Mouse (Mus musculus): ENCODE measurements around the gene Asns. TPM values are rescaled to one million over a fixed set of nuclear protein-coding genes. Genes with fewer than 3 reads are reported as not detected.

Asns gene
- polyA plus RNA-seq, 1 experiment, result 284 TPM

DNA sequence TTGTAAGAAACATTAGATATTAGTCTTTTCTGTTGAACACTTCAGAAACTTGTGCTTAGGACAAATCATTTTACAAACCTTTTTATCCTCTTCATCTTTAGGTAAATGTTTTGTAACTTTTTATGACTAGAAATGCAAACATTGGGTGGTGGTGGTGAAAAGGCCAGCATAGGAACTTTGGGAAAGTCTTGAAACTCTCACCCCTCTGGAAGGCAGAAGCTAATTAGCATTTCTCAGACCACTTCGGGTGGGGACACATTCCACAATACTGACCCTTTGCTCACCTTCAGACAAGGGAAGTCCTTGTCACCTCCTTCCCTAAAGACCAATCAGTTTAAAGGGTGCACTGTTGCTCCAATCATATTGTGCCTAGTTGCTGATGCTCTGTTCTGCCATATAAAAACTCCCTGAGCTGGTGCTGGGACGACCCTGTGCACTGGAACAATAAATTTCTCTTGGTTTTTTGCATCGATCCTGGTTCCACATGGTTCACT lies 18.8 kb upstream of the Asns start:
- Histone ChIP-seq H3K4me1 (ENCODE audit: control insufficient read depth, insufficient read depth, low read length) (no peaks in the 10 kb centered on the region), H3K27ac (ENCODE audit: insufficient read depth, low read length) (no peak overlapping the region), H3K4me3 (ENCODE audit: insufficient read depth, low read length) (no peak overlapping the region)
- TF ChIP-seq CTCF (IDR thresholded peaks at IDR 0.05; ENCODE audit: borderline replicate concordance, insufficient read depth, low read length) (no peak), POLR2A (IDR thresholded peaks at IDR 0.05; ENCODE audit: low read depth, low read length) (no peak)

DNA sequence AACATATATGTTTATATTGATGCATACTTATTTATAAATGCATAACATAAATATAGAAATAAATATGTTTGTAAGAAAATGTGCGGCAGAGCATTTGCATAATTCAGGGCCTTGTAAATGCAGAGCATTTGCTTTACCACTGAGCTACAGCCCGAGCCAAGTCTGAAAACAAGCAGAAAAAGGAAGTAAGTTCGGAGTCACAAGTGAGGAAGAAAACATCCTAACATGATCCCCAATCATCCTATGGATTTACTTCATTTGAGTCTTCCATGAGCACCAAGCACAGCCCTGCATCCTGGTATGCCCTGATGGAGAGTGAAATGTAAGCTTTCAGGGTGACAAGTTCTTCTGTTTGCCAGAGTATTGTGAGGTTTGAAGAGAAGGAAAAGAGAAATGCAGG lies 15.2 kb upstream of the Asns start:
- H3K4me3 ChIP-seq (ENCODE audit: insufficient read depth, low read length), result no peak overlapping the region
- no peak for TF ChIP-seq POLR2A (IDR thresholded peaks at IDR 0.05; ENCODE audit: low read depth, low read length)
- no peak for TF ChIP-seq CTCF (IDR thresholded peaks at IDR 0.05; ENCODE audit: borderline replicate concordance, insufficient read depth, low read length)
- H3K4me1 ChIP-seq (ENCODE audit: control insufficient read depth, insufficient read depth, low read length), result no peaks in the 10 kb centered on the region
- no peak overlapping the region for H3K27ac ChIP-seq (ENCODE audit: insufficient read depth, low read length)

DNA sequence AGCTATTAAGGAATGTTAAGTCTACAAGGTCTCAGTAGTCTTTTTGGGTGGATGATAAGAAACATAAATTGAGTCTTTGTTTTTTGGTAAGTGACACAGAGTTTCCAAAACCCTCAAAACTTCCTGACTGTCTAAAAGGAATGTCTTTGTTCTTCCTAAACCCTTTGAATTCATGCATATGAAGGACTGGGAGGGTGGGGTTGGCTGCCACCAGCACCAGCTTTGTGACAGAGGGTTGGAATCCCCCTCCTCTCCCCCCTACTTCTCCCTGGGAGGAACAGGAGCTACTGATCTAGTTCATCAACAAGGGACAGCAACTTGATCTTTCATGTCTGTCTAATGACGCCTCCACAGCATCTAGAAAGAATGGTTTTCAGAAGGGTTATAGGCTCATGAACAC lies 13.7 kb upstream of the Asns start:
- no peaks in the 10 kb centered on the region for H3K4me1 ChIP-seq (ENCODE audit: control insufficient read depth, insufficient read depth, low read length)

DNA sequence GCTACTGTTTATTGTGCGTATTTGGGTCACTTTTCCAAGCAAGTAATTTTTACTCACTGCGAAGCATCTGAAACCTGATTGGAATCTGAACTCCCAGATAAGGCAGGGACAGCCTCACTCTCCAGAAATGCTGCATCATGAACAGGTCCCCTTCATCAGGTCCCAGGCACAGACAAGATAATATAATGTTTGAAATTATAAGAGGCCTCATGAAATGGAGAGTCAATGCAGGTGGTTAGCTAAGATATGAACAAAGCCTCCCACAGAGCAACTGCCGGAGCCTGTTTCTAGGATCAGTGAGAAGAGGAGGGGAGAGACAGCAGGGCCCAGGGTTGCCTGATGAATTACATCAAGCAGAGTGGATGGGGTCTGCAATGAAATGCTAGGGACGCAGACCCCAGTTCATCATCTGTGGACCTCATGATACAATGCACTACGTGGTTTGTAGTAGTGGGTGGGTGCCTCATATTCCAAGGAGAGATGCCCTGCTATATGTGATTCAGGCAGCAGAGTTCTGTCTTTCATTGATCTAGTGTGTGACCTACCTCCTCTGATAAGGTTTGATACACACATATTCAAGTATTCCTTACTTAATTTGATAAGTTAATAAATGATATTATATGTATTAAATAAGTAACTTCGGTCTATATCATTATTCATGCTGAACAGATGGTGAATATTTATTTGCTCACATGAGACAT lies 5.1 kb upstream of the Asns start:
- H3K4me3 ChIP-seq (ENCODE audit: insufficient read depth, low read length), result no peak overlapping the region
- no peak overlapping the region for H3K27ac ChIP-seq (ENCODE audit: insufficient read depth, low read length)
- TF ChIP-seq CTCF (IDR thresholded peaks at IDR 0.05; ENCODE audit: borderline replicate concordance, insufficient read depth, low read length) (no peak), POLR2A (IDR thresholded peaks at IDR 0.05; ENCODE audit: low read depth, low read length) (no peak)
- no peaks in the 10 kb centered on the region for H3K4me1 ChIP-seq (ENCODE audit: control insufficient read depth, insufficient read depth, low read length)

More for the DNA sequence above, 13.7 kb upstream of the Asns start:
- H3K27ac ChIP-seq (ENCODE audit: insufficient read depth, low read length), result no peak overlapping the region
- H3K4me3 ChIP-seq (ENCODE audit: insufficient read depth, low read length), result no peak overlapping the region
- TF ChIP-seq CTCF (IDR thresholded peaks at IDR 0.05; ENCODE audit: borderline replicate concordance, insufficient read depth, low read length) (no peak), POLR2A (IDR thresholded peaks at IDR 0.05; ENCODE audit: low read depth, low read length) (no peak)

DNA sequence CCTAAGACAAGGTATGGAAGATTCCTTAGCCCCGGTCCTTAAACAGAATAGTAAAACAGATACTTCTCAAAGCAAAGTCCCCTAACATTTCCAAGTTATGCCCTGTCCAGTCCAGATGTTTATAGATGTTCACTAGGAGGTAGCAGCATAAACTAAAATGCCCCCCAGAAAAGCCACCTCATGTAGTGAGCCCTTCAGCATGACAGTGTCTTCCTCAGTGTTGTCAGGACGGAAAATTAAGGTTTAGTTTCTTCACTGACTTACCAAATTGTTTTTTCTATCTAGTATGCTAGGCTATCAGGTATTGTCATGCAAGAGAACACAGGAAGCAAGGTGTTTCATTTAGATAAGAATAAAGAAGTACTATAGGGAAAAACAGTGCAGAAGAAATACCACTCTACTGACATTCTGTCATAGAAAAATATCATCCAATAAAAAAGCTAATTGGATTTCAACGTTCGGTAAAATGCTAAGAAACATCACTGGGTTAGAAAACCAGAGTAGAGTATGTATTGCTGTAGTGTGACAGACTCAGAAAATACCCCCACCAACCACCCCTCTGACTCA lies 4.1 kb upstream of the Asns start:
- H3K27ac ChIP-seq (ENCODE audit: insufficient read depth, low read length), result no peak overlapping the region
- TF ChIP-seq POLR2A (IDR thresholded peaks at IDR 0.05; ENCODE audit: low read depth, low read length), result no peak
- no peak for TF ChIP-seq CTCF (IDR thresholded peaks at IDR 0.05; ENCODE audit: borderline replicate concordance, insufficient read depth, low read length)
- H3K4me1 ChIP-seq (ENCODE audit: control insufficient read depth, insufficient read depth, low read length), result no peaks in the 10 kb centered on the region
- H3K4me3 ChIP-seq (ENCODE audit: insufficient read depth, low read length), result no peak overlapping the region

DNA sequence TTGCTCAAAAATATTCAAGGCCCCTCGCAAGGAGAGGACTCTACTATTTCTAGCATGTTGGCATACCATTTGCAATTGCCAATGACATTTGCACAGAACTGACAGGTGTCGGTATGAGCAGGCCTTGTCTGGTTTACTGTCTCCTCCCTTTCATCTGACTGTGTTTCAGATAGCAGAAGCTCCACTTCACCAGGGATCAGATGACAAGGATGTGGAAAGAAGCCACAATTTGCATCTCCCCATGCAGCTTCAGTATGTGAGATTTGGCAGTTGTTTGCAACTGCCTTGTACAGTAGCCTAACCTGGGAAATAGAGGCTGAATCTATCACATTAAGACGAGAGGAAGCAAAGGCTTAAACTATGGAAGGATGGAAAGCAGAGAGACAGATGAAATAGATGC lies 3.6 kb upstream of the Asns start:
- Histone ChIP-seq H3K4me1 (ENCODE audit: control insufficient read depth, insufficient read depth, low read length) (no peaks in the 10 kb centered on the region), H3K4me3 (ENCODE audit: insufficient read depth, low read length) (no peak overlapping the region), H3K27ac (ENCODE audit: insufficient read depth, low read length) (no peak overlapping the region)
- TF ChIP-seq POLR2A (IDR thresholded peaks at IDR 0.05; ENCODE audit: low read depth, low read length), result no peak
- no peak for TF ChIP-seq CTCF (IDR thresholded peaks at IDR 0.05; ENCODE audit: borderline replicate concordance, insufficient read depth, low read length)

DNA sequence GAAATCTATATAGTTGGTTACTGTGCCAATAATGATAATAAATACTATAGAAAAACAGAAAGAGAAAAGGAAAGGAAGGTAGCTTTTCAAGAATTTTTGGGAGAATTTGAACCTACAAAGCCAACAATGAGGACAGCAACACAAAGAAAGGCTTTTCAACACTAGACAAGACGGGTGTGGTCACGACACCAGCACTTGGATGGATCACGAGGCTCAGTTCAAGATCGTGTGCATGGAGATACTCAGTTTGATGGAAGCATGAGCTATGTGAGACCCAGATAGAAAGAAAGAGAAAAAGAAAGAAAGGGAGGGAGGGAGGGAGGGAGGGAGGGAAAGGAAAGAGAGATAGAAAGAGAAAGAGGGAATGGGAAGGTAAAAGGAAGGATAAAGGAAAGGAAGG lies 2.8 kb upstream of the Asns start:
- Histone ChIP-seq H3K4me3 (ENCODE audit: insufficient read depth, low read length) (no peak overlapping the region), H3K4me1 (ENCODE audit: control insufficient read depth, insufficient read depth, low read length) (no peaks in the 10 kb centered on the region), H3K27ac (ENCODE audit: insufficient read depth, low read length) (no peak overlapping the region)
- TF ChIP-seq POLR2A (IDR thresholded peaks at IDR 0.05; ENCODE audit: low read depth, low read length), result no peak
- no peak for TF ChIP-seq CTCF (IDR thresholded peaks at IDR 0.05; ENCODE audit: borderline replicate concordance, insufficient read depth, low read length)

DNA sequence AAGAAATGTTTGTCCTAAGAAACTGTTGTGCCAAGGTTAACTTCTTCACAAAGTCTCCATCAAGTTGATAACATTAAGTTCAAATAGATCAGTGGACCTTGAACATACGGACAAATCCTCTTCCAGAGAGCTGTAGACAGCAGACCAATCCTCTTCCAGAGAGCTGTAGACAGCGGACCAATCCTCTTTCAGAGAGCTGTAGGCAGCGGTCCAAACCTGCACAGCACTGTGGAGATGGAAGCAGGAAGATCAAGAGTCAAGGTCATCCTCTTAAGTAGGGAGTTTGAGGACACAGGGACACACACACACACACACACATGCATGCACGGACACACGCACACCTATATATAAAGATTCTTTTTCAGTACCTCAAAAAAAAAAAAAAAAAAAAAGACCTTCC lies 612 bp upstream of the Asns start:
- no peak overlapping the region for H3K4me3 ChIP-seq (ENCODE audit: insufficient read depth, low read length)
- TF ChIP-seq POLR2A (IDR thresholded peaks at IDR 0.05; ENCODE audit: low read depth, low read length) (no peak), CTCF (IDR thresholded peaks at IDR 0.05; ENCODE audit: borderline replicate concordance, insufficient read depth, low read length) (no peak)

DNA sequence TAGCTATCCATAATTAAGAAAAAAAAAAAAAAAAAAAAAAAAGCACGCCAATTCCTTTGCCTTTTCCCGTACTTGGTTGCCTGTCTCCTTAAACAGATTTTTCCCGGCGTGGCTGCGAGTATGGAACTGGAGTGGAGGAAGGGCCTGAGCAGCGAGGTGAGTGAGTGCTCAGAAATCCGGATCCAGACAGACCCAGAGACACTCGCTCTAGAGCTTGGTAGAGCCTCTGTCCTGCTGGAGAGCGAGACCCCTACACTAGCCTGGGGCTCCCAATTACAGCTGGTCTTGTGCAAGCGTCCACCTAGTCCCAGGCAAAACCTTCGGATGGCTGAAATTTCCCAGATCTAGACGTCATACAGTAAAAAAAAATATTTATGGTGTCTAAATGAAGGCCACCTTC lies 603 bp downstream of the Asns start:
- Histone ChIP-seq H3K4me3 (ENCODE audit: insufficient read depth, low read length) (peak overlapping the region; percentile 94), H3K27ac (ENCODE audit: insufficient read depth, low read length) (no peak overlapping the region), H3K4me1 (ENCODE audit: control insufficient read depth, insufficient read depth, low read length) (no peaks in the 10 kb centered on the region; the same call in 1 of the 2 replicates)
- TF ChIP-seq CTCF (IDR thresholded peaks at IDR 0.05; ENCODE audit: borderline replicate concordance, insufficient read depth, low read length) (no peak), POLR2A (IDR thresholded peaks at IDR 0.05; ENCODE audit: low read depth, low read length) (0 out of 2 replicates have a peak, but pooled peaks have one; percentile 33)

More for the DNA sequence above, 612 bp upstream of the Asns start:
- H3K4me1 ChIP-seq (ENCODE audit: control insufficient read depth, insufficient read depth, low read length), result no peaks in the 10 kb centered on the region; the same call in 1 of the 2 replicates
- H3K27ac ChIP-seq (ENCODE audit: insufficient read depth, low read length), result no peak overlapping the region

DNA sequence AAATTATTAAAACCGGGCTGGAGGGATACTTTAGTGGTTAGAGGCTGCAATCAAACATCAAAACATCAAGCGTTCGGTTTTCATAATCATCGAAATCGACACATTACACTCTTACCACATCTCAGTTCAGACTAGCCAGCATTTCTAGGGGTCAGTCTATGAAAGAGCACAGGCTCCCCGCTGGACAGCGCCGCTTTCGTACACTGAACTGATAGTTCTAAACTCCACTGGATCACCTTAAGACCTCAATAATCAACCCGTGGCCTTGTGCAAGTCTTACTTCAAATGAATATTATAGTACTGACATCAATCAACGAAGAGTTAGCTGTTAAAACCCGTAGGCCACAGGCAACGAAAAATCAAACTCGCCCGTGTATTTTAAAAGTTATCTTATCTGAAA lies 1.0 kb downstream of the Asns start:
- peak overlapping the region; percentile 94 for H3K4me3 ChIP-seq (ENCODE audit: insufficient read depth, low read length)
- TF ChIP-seq CTCF (IDR thresholded peaks at IDR 0.05; ENCODE audit: borderline replicate concordance, insufficient read depth, low read length), result no peak
- TF ChIP-seq POLR2A (IDR thresholded peaks at IDR 0.05; ENCODE audit: low read depth, low read length), result no peak

More for the DNA sequence above, 1.0 kb downstream of the Asns start:
- Histone ChIP-seq H3K4me1 (ENCODE audit: control insufficient read depth, insufficient read depth, low read length) (no peaks in the 10 kb centered on the region; the same call in 1 of the 2 replicates), H3K27ac (ENCODE audit: insufficient read depth, low read length) (no peak overlapping the region)

All from embryonic fibroblast, embryonic 13.5 days (primary cell).